Mouse (Mus musculus) layer of hippocampus, adult 9-10 months (tissue): Measurements from ENCODE around the gene Cd3e.
"Not testable (repeated sequence)": the region's sequence is repeated elsewhere in the genome, so short reads cannot be mapped to it uniquely, and the experiment has no call there.

Experiments used
- DNase-seq: peaks from one replicate; pipeline ENCODE4 v3.0.0; 2022; ENCODE audit warnings: low spot score

Cd3e gene

GRCm38 (mm10) chr9:44977813-44978212 is 31.6 kb downstream of the Cd3e start:
- DNase-seq: no peak

GRCm38 (mm10) chr9:44969450-44969849 is 40.0 kb downstream of the Cd3e start:
- no peak for DNase-seq

- not testable (repeated sequence) for DNase-seq
Measured at GRCm38 (mm10) chr9:44967763-44968162, 41.7 kb downstream of the Cd3e start.

- DNase-seq: no peak
Measured at GRCm38 (mm10) chr9:44966815-44967242, 42.6 kb downstream of the Cd3e start.

- no peak for DNase-seq
Measured at GRCm38 (mm10) chr9:44965833-44966466, 43.5 kb downstream of the Cd3e start.

- peak; percentile 98 for DNase-seq
Measured at GRCm38 (mm10) chr9:44965126-44965832, 44.1 kb downstream of the Cd3e start, which contains the start of gene Ube4a. Gene Ube4a (minus strand): TSS chr9:44965600.

GRCm38 (mm10) chr9:44954432-44954831 is 55.0 kb downstream of the Cd3e start:
- no peak for DNase-seq
